Mouse (Mus musculus) layer of hippocampus, adult 2 months (tissue): ENCODE data around the gene Cdc42ep5. TPM values are rescaled to one million over a fixed set of nuclear protein-coding genes. Genes with fewer than 3 reads are reported as not detected.

Experiments used
- DNase-seq, 2 experiments: peaks; one replicate each; pipeline ENCODE4 v3.0.0; 2022; ENCODE audit warnings: low spot score in 2 of 2
- H3K27ac ChIP-seq: fragments of 200-600 bp; 2 replicates; pipeline ENCODE4 v1.8.1; 2022
- H3K4me3 ChIP-seq: fragments of 200-600 bp; 2 replicates; pipeline ENCODE4 v1.8.1; 2022; ENCODE audit warnings: mild to moderate bottlenecking
- CTCF ChIP-seq: fragments of 200-600 bp; conservative IDR thresholded peaks from 2 replicates; pipeline ENCODE4 v1.8.1; 2022; ENCODE audit warnings: antibody characterized with exemption, mild to moderate bottlenecking, moderate library complexity
- total RNA-seq, 2 experiments: library from RNA; stranded (reverse); gene quantifications; 2 replicates each; pipeline ENCODE4 v1.2.3; 2021

The Cdc42ep5 gene
- total RNA-seq, 2 experiments from 2014 or later = 1.1 to 1.7 TPM

DNA sequence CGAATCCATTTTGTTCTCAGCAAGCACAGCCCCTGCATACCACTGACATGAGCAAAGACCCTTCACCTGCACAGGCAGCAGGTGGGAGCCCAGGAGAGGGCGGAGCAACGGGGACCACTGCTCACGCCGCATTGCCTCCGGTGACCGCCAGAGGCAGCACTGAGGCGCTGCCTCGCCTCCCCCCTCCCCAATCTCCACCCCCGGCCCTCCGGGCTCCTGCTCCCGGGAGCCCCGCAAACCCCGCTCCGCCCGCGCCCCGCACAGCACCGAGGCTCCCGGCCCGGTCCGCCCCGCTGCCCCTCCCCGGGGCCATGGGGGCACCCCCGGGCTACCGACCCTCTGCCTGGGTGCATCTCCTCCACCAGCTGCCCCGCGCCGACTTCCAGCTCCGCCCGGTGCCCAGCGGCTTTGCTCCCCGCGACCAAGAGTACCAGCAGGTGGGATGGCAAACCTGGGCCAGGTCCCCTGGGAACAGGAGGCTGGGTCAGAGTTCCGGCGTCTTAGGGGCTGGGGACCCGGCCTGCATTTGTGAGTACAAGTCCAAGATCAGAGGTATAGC lies 45.2 kb downstream of the Cdc42ep5 start, which contains the start of gene Ttyh1:
Gene Ttyh1 (plus strand): TSS at position 65 of the 559 bp plus-strand sequence.
- peak in 1 of 2 experiments; percentile 70 for DNase-seq
- Histone ChIP-seq H3K27ac (peak within 1 kb of the TSS; percentile 99), H3K4me3 (peak within 1 kb of the TSS; percentile 87)
- TF ChIP-seq CTCF = peak; percentile 100

DNA sequence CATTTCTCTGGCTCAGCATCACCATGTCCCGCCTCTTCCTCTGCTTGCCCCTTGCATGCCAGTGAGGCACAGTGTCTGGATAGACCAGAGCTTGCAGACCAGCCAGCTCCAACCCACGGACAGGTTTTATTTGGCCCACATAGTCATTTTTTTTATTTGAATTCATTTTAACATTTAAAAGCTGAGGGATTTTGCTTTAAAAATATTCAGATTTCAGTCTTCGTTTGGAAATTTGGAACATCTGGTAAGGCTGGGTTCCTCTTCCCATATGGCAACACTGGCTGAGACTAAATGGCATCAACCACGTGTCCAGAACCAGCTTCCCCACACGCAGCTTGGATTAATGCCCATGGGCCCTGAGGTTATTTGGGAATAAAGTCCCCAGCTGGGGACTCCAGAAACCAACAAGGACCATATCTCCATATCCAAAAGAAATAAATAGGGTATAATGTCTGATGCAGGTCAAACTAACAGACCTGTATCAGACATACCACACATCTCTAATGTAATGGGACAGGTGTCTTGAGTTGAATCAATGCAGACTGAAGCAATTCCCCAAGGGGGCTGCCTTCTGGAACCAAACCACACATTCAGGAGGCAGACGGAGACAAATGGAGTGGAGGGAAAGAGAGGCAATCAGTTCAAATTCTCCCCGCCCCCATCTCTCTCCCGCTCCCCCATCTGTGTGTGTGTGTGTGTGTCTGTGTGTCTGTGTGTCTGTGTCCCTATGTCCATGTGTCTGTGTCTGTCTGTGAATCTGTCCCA lies 47.4 kb downstream of the Cdc42ep5 start:
- DNase-seq = peak in 1 of 2 experiments; percentile 57

GRCm38 (mm10) chr7:4111766-4112165 lies 52.9 kb downstream of the Cdc42ep5 start:
- Histone ChIP-seq H3K4me3 (no peak overlapping the region), H3K27ac (peak overlapping the region; percentile 74)
- no peak for DNase-seq
- no peak for TF ChIP-seq CTCF

More for the DNA sequence above, 47.4 kb downstream of the Cdc42ep5 start:
- Histone ChIP-seq H3K4me3 (no peak overlapping the region), H3K27ac (peak overlapping the region; percentile 71)
- no peak for TF ChIP-seq CTCF

GRCm38 (mm10) chr7:4103411-4103810 lies 61.2 kb downstream of the Cdc42ep5 start:
- TF ChIP-seq CTCF = peak; percentile 81
- no peak overlapping the region for H3K4me3 ChIP-seq
- H3K27ac ChIP-seq = peak overlapping the region; percentile 16; the same call in 1 of the 2 replicates
- DNase-seq = peak in 1 of 2 experiments; percentile 70

Other genes starting within 250 kb of the Cdc42ep5 start
- gene Lilra6, start 249.4 kb downstream of the Cdc42ep5 start, total RNA-seq = not detected
- gene Lair1, start 101.7 kb downstream of the Cdc42ep5 start, total RNA-seq = 1 to 10 TPM; 5.2 to 7.1 TPM
- 100 to 1,000 TPM; 526 to 562 TPM for gene Ttyh1, start 45.5 kb downstream of the Cdc42ep5 start, total RNA-seq
- 100 to 1,000 TPM; 189 to 218 TPM for gene Leng8, start 27.8 kb downstream of the Cdc42ep5 start, total RNA-seq
- gene Leng9, start 14.5 kb downstream of the Cdc42ep5 start, total RNA-seq = 1 to 10 TPM; 5.6 to 6.6 TPM
- not detected for gene Lilra5, start 72.9 kb upstream of the Cdc42ep5 start, total RNA-seq
- not detected for gene Ncr1, start 172.9 kb upstream of the Cdc42ep5 start, total RNA-seq
- not detected for gene Gp6, start 232.9 kb upstream of the Cdc42ep5 start, total RNA-seq